Mouse (Mus musculus) cerebral cortex, adult 2 months (tissue): ENCODE measurements around the gene Ttc5.

Experiments
- WGBS: fragments of 180-500 bp; shearing (Covaris S2); methylation state at CpG from one replicate; pipeline ENCODE4 v1.1.7; 2018; 5-methylcytosine and 5-hydroxymethylcytosine counted together

Ttc5 gene

DNA sequence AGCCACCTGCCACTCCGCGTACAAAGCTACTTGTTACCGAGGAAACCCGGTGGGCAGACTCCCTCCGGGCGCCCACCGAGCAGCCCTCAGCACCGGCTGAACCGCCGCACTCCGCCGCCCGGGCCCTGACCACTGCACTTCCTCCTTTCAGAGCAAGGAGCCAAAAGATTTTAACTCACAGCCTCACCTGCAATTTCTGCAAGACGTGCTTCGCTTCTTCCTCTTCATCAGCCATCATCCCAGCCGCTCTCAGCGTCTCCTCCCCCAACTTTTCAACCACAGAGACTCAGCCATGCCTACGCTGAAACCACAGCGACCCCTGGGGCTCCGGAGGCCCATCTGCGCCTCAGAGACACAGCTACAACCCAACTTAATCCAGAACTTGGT is at the start of gene Ttc5:
Gene Ttc5, minus strand, starts transcription at position 269 of the 387 bp plus-strand sequence.
- under 1% methylated on average over 21 of the region's 21 CpGs for WGBS

DNA sequence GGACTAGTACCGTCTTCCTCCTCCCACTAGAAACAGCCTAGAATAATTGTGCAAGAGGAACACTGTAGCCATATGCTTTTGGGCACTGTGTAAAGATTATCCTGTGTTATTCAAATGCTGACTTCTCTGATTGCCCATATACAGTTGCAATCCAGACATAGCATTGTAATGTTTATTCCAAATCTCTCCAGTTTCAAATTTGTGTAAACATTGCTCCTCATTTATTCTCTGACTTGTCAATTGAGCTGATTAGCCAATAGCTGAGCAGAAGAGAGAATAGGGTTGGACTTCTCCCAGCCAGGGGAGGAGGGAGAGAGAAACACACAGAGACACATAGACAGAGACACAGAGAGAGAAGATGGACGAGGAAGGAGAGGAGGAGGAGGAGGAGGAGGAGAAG is 49.1 kb upstream of the Ttc5 start:
- WGBS: 39% methylated on average over 2 of the region's 2 CpGs

DNA sequence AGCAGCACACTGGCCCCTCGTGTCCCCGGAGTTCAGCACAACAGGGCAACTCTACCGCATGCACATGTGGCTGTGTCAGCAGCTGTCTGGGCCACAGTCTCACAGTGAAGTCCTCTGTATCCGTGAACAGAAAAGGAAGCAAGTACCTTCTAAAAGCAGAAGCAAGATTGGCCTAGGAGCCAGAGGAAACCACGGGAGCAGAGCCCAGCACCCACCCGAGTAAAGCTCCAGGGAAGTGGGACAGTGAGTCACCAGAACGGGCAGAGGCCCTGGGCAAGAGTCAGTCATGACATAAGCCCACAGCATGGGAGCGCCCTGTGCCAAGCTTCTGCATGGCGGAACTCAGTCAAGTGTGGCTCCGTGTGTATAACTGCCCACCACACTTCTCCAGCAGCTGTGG is 48.6 kb upstream of the Ttc5 start:
- WGBS: 68% methylated on average over 10 of the region's 10 CpGs

DNA sequence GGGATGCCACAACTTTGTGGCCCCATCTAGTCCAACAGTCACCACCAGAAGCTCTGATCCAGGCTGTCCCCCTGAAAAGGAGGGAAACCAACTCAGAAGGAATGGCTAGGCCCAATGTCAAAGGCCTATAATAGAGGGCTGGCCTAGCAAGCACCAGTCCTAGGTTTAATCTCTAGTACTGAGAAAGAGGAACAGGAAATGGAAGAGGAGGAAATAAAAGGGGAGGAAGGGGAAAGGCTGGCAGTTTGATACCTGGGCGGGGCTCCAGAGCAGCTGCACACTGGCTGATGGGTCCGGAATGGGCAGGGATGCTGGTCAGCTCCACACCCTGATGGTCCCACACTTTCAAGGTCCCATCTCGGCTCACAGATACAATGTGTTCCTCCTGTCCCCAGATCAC is 44.6 kb upstream of the Ttc5 start:
- WGBS: 89% methylated on average over 3 of the region's 3 CpGs

DNA sequence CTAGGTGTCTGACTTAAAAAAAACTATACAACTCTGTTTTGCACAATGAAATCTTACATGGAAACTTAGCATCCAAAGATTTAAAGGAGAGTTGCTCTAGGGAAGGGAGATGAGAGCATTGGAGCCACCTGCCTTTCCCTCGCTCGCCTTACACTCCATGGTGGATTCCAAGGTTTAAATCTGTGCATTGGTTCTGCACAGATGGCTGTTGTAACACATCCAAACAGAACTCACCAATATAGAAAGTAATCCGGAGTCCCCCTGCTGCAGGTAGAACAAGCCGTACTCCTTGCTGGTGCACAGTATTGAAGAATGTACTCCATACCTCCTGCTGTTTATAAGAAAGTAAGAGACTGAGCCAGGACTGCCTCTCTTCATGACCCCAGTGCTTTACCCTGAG is 41.3 kb upstream of the Ttc5 start:
- 49% methylated on average over 4 of the region's 4 CpGs for WGBS

DNA sequence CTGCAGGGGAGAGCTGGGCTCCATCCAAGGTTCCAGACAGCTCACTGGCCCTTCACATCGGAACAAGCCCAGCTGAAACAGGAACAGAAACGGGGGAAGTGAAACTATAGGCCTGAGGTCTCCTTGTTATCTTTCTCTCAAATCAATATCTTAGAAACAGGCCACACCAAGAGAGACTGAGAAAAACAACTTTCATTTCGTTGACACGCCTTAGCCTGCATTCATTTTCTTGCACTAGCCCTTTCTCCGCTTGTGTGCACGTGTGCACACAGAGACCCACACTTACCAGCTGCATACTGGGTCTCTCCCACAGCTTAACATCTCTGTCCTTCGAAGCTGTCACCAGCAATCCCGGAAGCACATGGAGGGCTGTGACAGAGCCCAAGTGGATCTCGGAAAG is 38.9 kb upstream of the Ttc5 start:
- 80% methylated on average over 9 of the region's 9 CpGs for WGBS

DNA sequence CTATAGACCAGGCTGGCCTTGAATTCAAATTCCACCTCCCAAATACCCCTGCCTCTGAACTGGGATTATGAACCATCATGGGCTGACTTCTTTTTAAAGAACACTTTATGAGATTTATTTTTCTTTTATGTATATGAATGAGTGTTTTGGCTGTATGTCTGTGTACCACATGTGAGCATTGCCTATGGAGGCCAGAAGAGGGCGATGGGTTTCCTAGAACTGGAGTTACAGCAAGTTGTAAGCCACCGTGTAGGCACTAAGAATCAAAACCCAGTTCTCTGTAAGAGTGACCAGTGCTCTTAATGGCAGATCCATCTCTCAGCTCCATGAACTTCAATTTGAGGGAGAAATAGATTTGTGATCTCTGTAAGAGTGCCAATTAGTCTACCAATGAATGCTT is 37.9 kb upstream of the Ttc5 start:
- 83% methylated on average over 2 of the region's 2 CpGs for WGBS

DNA sequence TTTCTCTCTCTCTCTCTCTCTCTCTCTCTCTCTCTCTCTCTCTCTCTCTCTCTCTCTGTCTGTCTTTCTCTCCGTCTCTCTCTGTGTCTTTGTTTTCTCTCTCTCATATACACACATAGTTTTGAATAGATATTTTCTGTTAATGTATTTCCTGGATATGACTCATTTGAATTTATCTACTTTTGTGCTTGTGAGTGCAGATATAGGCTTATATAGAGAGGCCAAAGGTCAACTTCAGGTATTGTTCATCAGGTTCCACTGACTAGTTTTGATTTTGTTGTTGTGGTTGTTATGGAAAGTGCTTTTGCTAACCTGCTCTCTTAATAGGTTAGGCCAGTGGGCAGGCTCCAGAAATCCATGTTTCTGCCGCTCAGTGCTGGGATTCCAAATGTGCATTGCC is 27.7 kb upstream of the Ttc5 start:
- 88% methylated on average over 2 of the region's 2 CpGs for WGBS

DNA sequence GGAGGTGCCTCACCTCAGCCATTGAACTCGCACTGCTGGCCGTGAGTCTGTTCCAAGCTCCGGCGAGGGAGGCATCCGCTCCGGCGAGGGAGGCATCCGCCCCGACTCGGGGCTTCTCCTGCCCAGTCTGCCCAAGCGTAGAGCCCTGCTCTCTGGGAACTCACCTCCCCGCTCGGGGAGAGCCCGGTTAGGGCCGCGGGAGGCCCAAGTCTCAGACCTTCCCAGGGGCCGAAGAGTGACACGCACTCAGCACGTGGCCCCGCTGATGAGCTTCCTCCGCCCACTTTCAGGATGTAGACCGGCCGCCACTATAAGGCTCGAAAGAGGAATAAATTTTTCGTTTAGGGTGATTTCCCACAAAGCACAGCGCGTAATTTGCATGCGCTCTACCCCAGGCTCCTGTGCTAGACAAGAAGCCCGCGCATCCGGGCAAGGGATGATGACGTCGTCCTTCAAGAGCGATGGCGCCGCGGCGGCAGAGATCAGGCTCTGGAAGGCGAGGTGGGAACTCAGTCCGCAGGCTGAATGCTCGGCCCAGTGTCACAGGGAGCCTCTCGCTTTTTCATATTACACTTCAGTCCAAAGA is 22.3 kb upstream of the Ttc5 start, which contains the start of the genes Ccnb1ip1 and Parp2:
Gene Ccnb1ip1, minus strand, starts transcription at position 246 of the 586 bp plus-strand sequence.
Gene Parp2, plus strand, starts transcription at position 355 of the 586 bp plus-strand sequence.
- under 1% methylated on average over 42 of the region's 42 CpGs for WGBS

DNA sequence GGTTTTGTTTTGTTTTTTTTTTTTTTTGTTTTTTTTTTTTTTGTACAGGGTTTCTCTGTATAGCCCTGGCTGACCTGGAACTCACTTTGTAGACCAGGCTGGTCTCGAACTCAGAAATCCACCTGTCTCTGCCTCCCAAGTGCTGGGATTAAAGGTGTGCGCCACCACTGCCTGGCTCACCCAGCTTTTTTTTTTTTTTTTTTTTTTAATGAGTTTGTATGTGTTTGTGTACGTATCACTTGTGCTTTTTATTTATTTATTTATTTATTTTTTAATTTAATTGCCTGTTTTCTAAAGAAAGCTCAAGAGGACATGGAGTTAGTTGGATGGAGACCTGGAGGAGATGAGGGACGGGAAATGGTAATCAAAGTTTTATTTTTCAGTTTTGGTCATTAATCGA is 21.1 kb upstream of the Ttc5 start:
- WGBS: 88% methylated on average over 5 of the region's 5 CpGs

DNA sequence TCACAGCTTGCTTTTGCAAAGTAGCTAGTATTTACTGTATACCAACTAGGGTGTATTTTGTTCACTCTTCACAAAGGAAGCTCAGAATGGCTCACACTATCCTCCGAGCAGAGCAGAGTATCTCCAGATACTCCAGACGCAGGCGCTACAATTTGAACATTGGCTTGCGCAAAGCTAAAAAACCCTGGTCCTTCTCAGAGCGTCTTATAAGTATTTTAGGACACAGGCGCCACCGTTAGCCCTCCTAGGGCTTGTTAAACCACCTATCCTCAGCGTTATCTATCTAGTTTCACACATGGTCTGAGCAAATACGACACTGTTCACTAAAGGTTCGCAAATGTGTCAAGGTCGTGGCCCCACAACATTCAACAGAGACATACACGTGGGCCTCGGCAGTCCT is 19.4 kb upstream of the Ttc5 start:
- WGBS: 83% methylated on average over 13 of the region's 13 CpGs

DNA sequence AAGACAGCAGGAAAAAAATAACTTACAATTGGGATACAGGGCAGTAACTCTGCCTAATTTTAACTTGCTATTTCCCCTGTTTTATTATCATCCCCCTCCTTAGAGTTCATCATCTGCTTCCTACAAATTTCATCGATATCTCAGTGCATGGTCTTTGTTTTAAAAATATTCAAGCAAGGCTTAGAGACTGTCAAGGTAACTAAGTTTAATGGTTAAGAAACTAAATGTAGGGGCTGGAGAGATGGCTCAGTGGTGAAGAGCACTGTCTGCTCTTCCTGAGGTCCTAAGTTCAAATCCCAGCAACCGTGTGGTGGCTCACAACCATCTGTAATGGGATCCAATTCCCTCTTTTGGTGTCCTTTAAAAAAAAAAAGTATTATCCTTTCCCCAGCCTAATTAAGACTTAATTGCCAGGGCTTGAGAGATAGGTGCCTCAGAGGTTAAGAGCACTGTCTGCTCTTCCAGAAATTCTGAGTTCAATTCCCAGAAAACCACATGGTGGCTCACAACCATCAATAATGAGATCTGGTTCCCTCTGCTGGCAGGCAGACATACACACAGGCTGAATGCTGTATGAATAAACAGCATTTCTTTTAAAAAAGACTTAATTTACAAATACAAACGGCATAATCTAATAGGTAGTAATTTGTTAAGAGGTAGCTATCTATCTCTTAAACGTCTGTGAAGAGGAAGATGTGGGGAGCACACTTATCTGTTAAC is 17.7 kb upstream of the Ttc5 start:
- 55% methylated on average over 4 of the region's 4 CpGs for WGBS

DNA sequence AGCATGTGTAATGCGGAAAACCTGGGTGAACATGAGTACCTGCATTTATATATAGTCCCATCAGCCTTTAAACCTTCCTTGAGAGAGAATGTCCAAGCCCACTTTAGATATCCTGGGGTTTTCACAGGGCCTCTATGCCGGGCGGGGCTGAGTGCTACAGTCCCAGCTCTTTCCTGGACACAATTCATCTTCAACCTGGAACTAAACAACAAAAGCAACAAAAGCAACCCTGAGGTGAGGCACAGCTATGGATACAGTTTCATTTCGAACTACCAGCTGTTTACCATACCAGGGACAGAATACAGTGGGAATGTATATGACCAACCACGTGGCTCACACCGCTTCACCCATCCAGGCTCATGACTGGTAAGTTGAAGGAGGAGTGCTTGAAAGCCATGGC is 17.1 kb upstream of the Ttc5 start:
- 92% methylated on average over 6 of the region's 6 CpGs for WGBS

DNA sequence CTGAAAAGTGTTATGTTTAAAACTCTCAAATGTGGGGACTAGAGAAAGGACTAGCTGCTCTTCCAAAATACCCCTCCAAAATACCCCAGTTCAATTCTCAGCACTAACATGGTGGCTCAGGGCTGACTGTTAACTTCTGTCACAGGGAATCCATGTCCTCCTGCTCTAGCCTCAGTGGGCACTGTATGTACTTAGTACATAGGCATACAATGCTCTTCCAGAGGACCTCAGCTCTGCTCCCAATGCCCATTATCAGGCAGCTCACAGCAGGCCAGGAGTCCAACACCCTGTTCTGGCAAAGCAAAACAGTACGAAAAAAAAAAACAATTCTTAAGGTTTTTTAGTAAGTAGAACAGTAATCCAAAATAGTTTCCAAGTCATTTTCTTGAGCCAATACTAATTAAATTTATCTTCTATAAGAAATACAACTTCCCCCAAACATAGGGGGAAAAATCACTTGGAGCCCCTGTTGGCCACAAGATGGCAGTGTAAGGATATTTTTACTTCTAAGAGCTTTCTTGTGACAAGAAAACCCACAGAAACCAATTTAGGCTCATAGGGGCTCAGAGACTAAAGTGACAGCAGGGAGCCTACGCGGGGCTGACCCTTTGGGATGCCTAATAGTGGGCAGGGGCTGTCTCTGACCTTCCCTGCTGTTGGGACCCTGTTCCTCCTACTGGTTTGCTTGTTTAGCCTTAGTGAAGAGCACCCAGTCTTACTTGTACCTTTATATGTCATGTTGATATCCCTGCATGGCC is 14.4 kb upstream of the Ttc5 start:
- WGBS: 8% methylated on average over 3 of the region's 3 CpGs

DNA sequence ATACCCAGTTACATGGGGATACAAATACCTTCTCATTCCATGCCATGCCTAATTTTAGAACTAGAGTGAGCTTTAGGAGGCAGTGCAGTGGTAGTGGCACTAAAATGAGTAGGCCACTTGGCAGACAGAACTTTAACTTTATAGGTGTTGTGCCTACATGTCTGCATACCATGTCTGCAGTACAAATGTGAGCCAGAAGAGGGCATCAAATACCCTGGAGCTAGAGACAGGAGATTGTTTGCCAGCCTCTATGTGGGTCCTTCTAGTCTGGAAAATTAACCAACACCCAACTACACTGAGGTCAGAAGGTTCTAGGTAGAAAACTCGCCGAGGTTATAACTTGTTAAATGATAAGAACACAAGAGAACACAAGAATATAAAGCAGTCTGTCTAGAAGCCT is 13.2 kb upstream of the Ttc5 start:
- WGBS: 76% methylated on average over 2 of the region's 2 CpGs

DNA sequence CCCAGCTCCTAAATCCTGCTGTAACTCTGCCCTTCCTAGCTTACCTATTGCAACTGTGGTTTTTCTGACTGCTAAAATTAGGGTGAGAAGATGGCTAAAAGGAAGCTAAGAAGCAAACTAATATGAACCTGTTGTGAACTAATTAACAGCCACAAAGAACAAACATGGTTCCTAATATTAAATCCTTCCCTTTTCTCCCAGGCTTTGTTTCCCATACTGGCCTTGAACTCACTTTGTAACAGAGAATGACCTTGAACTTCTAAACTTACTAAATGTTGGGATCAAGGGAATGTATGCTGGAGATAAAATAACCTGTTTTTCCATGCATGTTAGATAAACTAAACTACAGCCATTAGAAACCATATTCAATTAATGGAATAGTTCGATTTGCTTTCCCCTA is 11.1 kb upstream of the Ttc5 start:
- WGBS: 85% methylated on average over 1 of the region's 1 CpGs

DNA sequence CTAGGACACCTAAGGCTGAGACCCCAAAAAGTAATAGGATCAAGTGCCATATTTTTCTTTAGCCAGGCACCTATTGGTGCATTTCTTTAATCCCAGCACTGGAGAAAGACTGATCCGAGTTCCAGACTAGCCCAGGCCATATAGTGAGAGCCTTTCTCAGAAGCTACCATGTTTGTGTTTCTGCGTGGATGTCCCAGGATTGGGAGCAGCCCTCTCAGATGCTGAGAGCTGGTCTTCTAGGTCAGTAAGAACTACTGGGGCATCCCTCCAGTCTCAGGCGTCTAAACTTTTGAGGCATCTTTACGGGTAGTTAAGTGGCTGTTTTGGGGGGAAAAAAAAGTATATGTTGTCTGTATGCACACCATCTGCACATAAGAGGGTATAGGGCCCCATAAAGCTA is 10.6 kb upstream of the Ttc5 start:
- 88% methylated on average over 4 of the region's 4 CpGs for WGBS

DNA sequence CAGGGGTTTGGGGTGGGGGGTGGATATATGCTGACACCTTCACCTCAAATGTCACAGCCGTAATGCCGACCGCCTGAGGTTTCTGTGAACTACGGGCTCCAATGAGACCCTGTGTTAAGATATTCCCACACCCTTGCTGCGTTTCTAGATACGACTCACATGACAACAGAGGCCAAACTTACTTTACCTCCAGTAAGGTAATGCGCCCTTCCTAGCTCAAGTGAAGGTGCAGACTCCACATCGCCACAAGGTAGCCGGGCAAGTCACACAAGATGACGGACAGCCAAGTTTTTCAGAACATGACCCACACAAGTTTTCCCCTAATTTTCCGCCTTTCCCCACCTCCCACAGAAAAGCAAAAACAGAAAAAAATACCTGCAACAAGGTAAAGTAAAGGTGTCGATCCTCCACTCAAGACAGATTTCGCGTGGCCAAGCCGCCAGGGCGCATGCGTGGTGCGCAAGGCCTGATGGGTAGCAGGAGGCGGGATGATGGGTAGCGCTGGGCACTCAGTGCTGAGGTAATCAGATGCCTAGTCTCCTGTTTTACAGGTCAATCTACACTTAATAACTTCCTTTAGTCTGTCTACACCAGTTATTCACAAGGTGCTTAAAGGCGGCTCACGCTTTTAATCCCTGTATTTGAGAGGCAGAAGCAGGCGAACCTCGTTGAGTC is 10.1 kb upstream of the Ttc5 start:
- 95% methylated on average over 24 of the region's 24 CpGs for WGBS

DNA sequence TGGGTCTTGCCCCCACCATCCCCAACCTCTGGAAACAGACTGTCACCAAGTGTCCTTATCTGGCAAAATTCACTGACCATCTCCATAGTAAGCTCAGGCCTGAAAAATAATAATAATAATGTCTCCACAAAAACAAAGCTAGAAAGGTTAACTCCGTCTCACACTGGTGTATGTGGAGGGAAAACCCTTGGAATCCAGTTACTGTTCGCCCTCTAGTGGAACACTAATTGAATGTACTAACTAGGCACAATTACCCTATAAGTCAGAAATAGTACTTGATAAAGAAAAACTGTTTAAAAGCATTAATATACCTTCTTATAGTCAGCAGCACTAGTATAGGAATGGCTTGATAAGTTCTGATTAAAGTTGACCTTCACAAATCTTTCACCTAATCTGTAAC is 2.8 kb upstream of the Ttc5 start:
- 6% methylated on average over 2 of the region's 2 CpGs for WGBS

DNA sequence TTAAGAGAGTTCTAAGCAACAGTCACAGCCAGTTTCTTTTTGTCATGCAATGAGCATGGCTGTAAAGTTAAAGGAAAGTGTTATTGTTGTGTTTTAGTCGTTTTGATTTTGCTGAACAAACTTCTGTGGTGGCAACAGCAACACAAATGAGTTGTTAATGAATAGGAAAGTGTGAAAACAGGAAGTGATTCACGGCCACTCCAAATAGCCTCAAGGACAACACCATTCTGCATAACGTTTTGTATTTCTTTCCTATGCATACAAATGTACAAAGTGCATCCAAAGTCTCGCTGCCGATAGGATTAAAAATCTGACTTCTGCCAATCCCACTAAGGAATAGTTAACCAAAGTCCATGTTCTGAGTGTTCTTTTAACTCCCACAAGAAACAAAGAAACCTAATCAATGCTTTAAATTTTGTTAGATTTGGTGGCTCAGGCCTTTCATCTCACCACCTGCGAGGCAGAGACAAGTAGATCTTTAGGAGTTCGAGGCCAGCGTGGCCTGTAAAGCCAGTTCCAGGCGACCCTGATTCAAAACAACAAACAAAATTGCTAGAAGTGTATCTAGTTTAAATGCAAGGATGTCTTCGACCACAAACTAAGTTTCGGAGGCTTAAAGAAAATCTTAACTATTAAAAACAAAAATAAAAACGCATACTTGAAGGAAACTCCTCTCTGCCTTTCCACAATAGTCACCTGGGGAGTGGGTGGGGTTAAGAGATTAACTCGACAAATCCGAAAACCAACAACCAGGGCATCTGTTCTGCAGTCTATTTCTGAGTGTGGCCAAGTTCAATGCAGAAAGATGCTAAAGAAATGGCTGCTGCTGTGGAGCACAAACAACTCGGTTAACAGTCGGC is 698 bp downstream of the Ttc5 start:
- WGBS: 7% methylated on average over 16 of the region's 16 CpGs

DNA sequence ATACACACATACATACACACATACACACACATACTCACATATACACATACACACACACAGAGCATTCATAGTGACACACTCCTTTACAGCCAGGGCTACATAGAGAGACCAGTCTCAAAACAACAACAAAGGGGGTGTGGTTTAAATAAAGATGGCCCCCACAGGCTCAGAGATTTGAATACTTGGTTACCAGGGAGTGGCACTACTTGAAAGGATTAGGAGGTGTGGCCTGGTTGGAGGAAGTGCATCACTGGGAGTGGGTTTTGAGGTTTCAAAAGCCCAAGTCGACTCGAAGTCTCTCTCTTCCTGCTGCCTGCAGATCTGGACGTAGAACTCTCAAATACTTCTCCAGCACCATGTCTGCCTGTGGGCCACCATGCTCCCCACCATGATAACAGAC is 3.2 kb downstream of the Ttc5 start:
- 94% methylated on average over 3 of the region's 3 CpGs for WGBS
